Mouse (Mus musculus) central nervous system, embryonic 14 days (tissue): ENCODE measurements around the gene C1rb. TPM values are rescaled to one million over a fixed set of nuclear protein-coding genes. Genes with fewer than 3 reads are reported as not detected.

Experiments
- polyA plus RNA-seq: library from polyadenylated mRNA; depleted of rRNA; stranded (reverse); fragments of >200 nt; gene quantifications from 2 replicates; pipeline ENCODE4 v1.2.3, GENCODE M21; 2012; rRNA removed

Gene C1rb
- not detected in 2 replicates for polyA plus RNA-seq

GRCm38 (mm10) chr6:124570026-124570425, at the start of gene C1rb:
Gene C1rb (plus strand): TSS chr6:124570294.

GRCm38 (mm10) chr6:124542284-124542683, 27.8 kb upstream of the C1rb start, which contains the start of gene C1s1:
Gene C1s1 (minus strand): TSS chr6:124542359.

Other genes starting within 250 kb of the C1rb start
- gene Pex5, start 155.2 kb upstream of the C1rb start, polyA plus RNA-seq = 86.2 and 93.2 TPM in 2 replicates
- 60.9 and 64.3 TPM in 2 replicates for gene Clstn3, start 105.5 kb upstream of the C1rb start, polyA plus RNA-seq
- 0.09 and 0.10 TPM in 2 replicates for gene C1rl, start 77.2 kb upstream of the C1rb start, polyA plus RNA-seq
- 0.33 and 0.93 TPM in 2 replicates for gene C1ra, start 57.9 kb upstream of the C1rb start, polyA plus RNA-seq
- 1.3 and 2.9 TPM in 2 replicates for gene C1s1, start 27.9 kb upstream of the C1rb start, polyA plus RNA-seq
- gene C1s2, start 65.8 kb downstream of the C1rb start, polyA plus RNA-seq = 0.34 and 0.44 TPM in 2 replicates
- gene Lpcat3, start 92.7 kb downstream of the C1rb start, polyA plus RNA-seq = 53.8 and 63.1 TPM in 2 replicates
- 134 and 145 TPM in 2 replicates for gene Emg1, start 141.9 kb downstream of the C1rb start, polyA plus RNA-seq
- gene Phb2, start 142.0 kb downstream of the C1rb start, polyA plus RNA-seq = 171 and 179 TPM in 2 replicates
- gene Ptpn6, start 168.4 kb downstream of the C1rb start, polyA plus RNA-seq = 5.3 and 6.1 TPM in 2 replicates
- 499 and 546 TPM in 2 replicates for gene Grcc10, start 171.1 kb downstream of the C1rb start, polyA plus RNA-seq
- gene Gm45234, start 185.7 kb downstream of the C1rb start, polyA plus RNA-seq = not detected in 2 replicates
- 77.8 and 103 TPM in 2 replicates for gene Atn1, start 186.2 kb downstream of the C1rb start, polyA plus RNA-seq
- gene Eno2, start 199.4 kb downstream of the C1rb start, polyA plus RNA-seq = 56.4 and 62.0 TPM in 2 replicates
- gene Lrrc23, start 209.4 kb downstream of the C1rb start, polyA plus RNA-seq = 9.0 and 9.4 TPM in 2 replicates
- 5.4 and 8.0 TPM in 2 replicates for gene Spsb2, start 238.4 kb downstream of the C1rb start, polyA plus RNA-seq
- gene Tpi1, start 244.0 kb downstream of the C1rb start, polyA plus RNA-seq = 409 and 429 TPM in 2 replicates